Mouse (Mus musculus): ENCODE results near the gene Adamts20. TPM values are rescaled to one million over a fixed set of nuclear protein-coding genes. Genes with fewer than 3 reads are reported as not detected.
"Not testable (repeated sequence)": the region's sequence is repeated elsewhere in the genome, so short reads cannot be mapped to it uniquely, and the experiment has no call there.

The Adamts20 gene
- polyA plus RNA-seq, 1 experiment from 2014 or later = 5.4 TPM

- no peak for ATAC-seq (ENCODE audit: insufficient number of reproducible peaks, insufficient read depth, low FRiP score, low read depth)
- 20% methylated on average over 2 of the region's 2 CpGs for WGBS
- Histone ChIP-seq H3K27ac (ENCODE audit: low read length) (no peak overlapping the region), H3K4me2 (replicated peaks; ENCODE audit: low read depth, low read length) (no peak overlapping the region), H3K36me3 (ENCODE audit: control insufficient read depth, insufficient read depth, low read length) (no peaks in the 10 kb centered on the region), H3K4me1 (ENCODE audit: control insufficient read depth, insufficient read depth, low read length) (no peaks in the 10 kb centered on the region; the same call in 1 of the 2 replicates), H3K9ac (replicated peaks; ENCODE audit: low read depth, low read length) (no peak overlapping the region), H3K4me3 (ENCODE audit: low read depth, low read length) (no peak overlapping the region), H3K9me3 (ENCODE audit: control insufficient read depth, low read depth, low read length) (no peaks in the 10 kb centered on the region), H3K27me3 (ENCODE audit: control insufficient read depth, insufficient read depth, low read length) (no peaks in the 10 kb centered on the region)
These were observed 58.9 kb downstream of the Adamts20 start for GRCm38 (mm10) chr15:94406364-94406763.

DNA sequence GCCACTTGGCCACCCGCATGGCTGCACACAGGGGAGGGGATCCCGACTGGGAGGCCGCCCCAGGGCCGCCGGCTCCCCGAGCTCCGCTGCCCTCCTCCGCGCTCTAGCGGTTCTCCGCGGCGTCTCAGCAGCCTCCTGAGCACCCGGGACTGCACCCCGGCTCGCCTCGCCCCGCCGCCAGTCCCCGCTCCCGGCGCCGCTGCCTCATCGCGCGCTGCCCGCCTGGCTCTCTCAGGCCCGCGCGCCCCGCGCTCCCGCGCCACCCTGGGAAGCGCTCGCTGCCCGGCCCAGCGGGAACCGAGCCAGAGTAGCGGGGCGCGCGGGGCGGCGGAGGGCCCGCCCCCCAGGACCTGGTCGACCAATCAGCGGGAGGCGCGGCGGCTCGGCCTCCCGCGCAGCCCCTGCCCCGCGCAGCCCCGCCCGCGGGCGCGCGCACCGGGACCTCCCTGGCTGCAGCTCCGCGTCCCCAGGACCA lies 61.1 kb downstream of the Adamts20 start:
- peak; percentile 94 for ATAC-seq (ENCODE audit: insufficient number of reproducible peaks, insufficient read depth, low FRiP score, low read depth)
- peak overlapping the region; percentile 90 for H3K4me2 ChIP-seq (replicated peaks; ENCODE audit: low read depth, low read length)
- no peak overlapping the region for H3K27ac ChIP-seq (ENCODE audit: low read length)
- H3K9ac ChIP-seq (replicated peaks; ENCODE audit: low read depth, low read length) = peak overlapping the region; percentile 46; the same call in 1 of the 2 replicates
- under 1% methylated on average over 60 of the region's 65 CpGs for WGBS
- no peaks in the 10 kb centered on the region for H3K9me3 ChIP-seq (ENCODE audit: control insufficient read depth, low read depth, low read length)
- H3K36me3 ChIP-seq (ENCODE audit: control insufficient read depth, insufficient read depth, low read length) = no peaks in the 10 kb centered on the region
- no peaks in the 10 kb centered on the region for H3K27me3 ChIP-seq (ENCODE audit: control insufficient read depth, insufficient read depth, low read length)
- H3K4me3 ChIP-seq (ENCODE audit: low read depth, low read length) = peak overlapping the region; percentile 74
- no peaks in the 10 kb centered on the region; the same call in 1 of the 2 replicates for H3K4me1 ChIP-seq (ENCODE audit: control insufficient read depth, insufficient read depth, low read length)

DNA sequence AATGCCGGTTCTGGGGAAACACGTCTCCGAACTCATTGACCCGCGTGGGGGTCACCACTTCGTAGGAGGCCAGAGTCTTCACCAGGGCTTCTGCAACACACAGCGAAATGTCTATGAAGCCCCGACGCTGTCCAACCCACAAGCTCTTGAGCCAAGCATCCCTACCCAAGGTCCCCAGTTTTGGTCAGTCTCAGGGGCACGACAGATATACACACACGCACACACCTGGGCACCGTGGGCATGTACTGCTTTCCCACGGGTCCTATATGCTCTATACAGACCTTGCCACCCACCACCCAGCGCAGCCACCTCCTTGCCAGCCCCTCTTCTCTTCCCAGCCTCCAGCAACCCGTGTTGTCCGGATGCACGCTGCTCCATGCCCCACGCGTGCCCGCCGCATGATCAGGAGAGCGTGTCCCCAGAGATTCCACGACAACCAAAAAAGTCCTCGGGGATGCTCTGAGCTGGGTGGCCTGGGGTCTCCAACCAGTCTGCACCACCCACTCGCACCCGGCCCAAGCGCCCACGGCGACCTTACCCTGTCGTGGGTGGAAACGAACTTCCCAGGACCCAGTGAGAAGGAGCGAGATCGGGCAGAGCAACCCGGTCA lies 61.7 kb downstream of the Adamts20 start:
- Histone ChIP-seq H3K9me3 (ENCODE audit: control insufficient read depth, low read depth, low read length) (no peaks in the 10 kb centered on the region), H3K9ac (replicated peaks; ENCODE audit: low read depth, low read length) (peak overlapping the region; percentile 46; the same call in 1 of the 2 replicates), H3K4me1 (ENCODE audit: control insufficient read depth, insufficient read depth, low read length) (no peaks in the 10 kb centered on the region; the same call in 1 of the 2 replicates), H3K36me3 (ENCODE audit: control insufficient read depth, insufficient read depth, low read length) (no peaks in the 10 kb centered on the region), H3K4me2 (replicated peaks; ENCODE audit: low read depth, low read length) (peak overlapping the region; percentile 90), H3K27me3 (ENCODE audit: control insufficient read depth, insufficient read depth, low read length) (no peaks in the 10 kb centered on the region), H3K4me3 (ENCODE audit: low read depth, low read length) (peak overlapping the region; percentile 74), H3K27ac (ENCODE audit: low read length) (no peak overlapping the region)
- WGBS = 2% methylated on average over 34 of the region's 34 CpGs
- ATAC-seq (ENCODE audit: insufficient number of reproducible peaks, insufficient read depth, low FRiP score, low read depth) = peak; percentile 25; the same call in 1 of the 2 replicates

DNA sequence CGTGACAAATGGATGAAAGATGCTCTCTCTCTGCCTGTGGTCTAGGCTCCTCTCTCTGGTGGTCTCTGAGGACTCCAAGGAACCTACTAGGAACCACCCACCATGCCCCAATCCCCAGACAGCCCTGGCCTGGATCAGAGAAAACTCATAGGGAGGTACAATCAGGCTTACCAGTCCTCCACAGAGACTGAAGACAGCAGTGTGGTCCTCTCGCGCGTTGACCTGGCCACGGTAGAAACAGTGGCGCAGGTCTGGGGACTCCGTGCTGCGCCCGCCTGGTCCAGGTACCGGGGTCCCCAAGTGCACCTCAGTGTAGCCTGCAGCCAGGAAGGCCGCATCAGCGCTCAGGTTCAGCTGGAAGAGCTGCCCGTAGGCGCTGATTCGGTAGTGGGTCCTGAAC lies 62.2 kb downstream of the Adamts20 start:
- H3K9ac ChIP-seq (replicated peaks; ENCODE audit: low read depth, low read length) = peak overlapping the region; percentile 46; the same call in 1 of the 2 replicates

GRCm38 (mm10) chr15:94392737-94393136 lies 72.5 kb downstream of the Adamts20 start:
- H3K27me3 ChIP-seq (ENCODE audit: control insufficient read depth, insufficient read depth, low read length) = no peaks in the 10 kb centered on the region
- no peak overlapping the region for H3K9ac ChIP-seq (replicated peaks; ENCODE audit: low read depth, low read length)
- H3K36me3 ChIP-seq (ENCODE audit: control insufficient read depth, insufficient read depth, low read length) = no peaks in the 10 kb centered on the region
- WGBS = 89% methylated on average over 7 of the region's 7 CpGs
- H3K4me1 ChIP-seq (ENCODE audit: control insufficient read depth, insufficient read depth, low read length) = no peaks in the 10 kb centered on the region
- ATAC-seq (ENCODE audit: insufficient number of reproducible peaks, insufficient read depth, low FRiP score, low read depth) = no peak
- H3K4me2 ChIP-seq (replicated peaks; ENCODE audit: low read depth, low read length) = no peak overlapping the region
- H3K27ac ChIP-seq (ENCODE audit: low read length) = no peak overlapping the region
- H3K4me3 ChIP-seq (ENCODE audit: low read depth, low read length) = no peak overlapping the region
- no peaks in the 10 kb centered on the region for H3K9me3 ChIP-seq (ENCODE audit: control insufficient read depth, low read depth, low read length)

More for the DNA sequence above, 62.2 kb downstream of the Adamts20 start:
- no peak overlapping the region for H3K27ac ChIP-seq (ENCODE audit: low read length)
- peak overlapping the region; percentile 90 for H3K4me2 ChIP-seq (replicated peaks; ENCODE audit: low read depth, low read length)
- no peaks in the 10 kb centered on the region for H3K27me3 ChIP-seq (ENCODE audit: control insufficient read depth, insufficient read depth, low read length)
- WGBS = 5% methylated on average over 15 of the region's 15 CpGs
- no peaks in the 10 kb centered on the region for H3K36me3 ChIP-seq (ENCODE audit: control insufficient read depth, insufficient read depth, low read length)
- no peaks in the 10 kb centered on the region for H3K9me3 ChIP-seq (ENCODE audit: control insufficient read depth, low read depth, low read length)
- H3K4me1 ChIP-seq (ENCODE audit: control insufficient read depth, insufficient read depth, low read length) = no peaks in the 10 kb centered on the region; the same call in 1 of the 2 replicates
- no peak for ATAC-seq (ENCODE audit: insufficient number of reproducible peaks, insufficient read depth, low FRiP score, low read depth)
- H3K4me3 ChIP-seq (ENCODE audit: low read depth, low read length) = peak overlapping the region; percentile 74

GRCm38 (mm10) chr15:94390127-94390526 lies 75.1 kb downstream of the Adamts20 start:
- 67% methylated on average over 2 of the region's 2 CpGs for WGBS
- H3K27ac ChIP-seq (ENCODE audit: low read length); H3K36me3 ChIP-seq (ENCODE audit: control insufficient read depth, insufficient read depth, low read length); H3K4me1 ChIP-seq (ENCODE audit: control insufficient read depth, insufficient read depth, low read length); H3K4me2 ChIP-seq (replicated peaks; ENCODE audit: low read depth, low read length); H3K27me3 ChIP-seq (ENCODE audit: control insufficient read depth, insufficient read depth, low read length); ATAC-seq (ENCODE audit: insufficient number of reproducible peaks, insufficient read depth, low FRiP score, low read depth); H3K9ac ChIP-seq (replicated peaks; ENCODE audit: low read depth, low read length); H3K9me3 ChIP-seq (ENCODE audit: control insufficient read depth, low read depth, low read length); H3K4me3 ChIP-seq (ENCODE audit: low read depth, low read length): not testable (repeated sequence)

DNA sequence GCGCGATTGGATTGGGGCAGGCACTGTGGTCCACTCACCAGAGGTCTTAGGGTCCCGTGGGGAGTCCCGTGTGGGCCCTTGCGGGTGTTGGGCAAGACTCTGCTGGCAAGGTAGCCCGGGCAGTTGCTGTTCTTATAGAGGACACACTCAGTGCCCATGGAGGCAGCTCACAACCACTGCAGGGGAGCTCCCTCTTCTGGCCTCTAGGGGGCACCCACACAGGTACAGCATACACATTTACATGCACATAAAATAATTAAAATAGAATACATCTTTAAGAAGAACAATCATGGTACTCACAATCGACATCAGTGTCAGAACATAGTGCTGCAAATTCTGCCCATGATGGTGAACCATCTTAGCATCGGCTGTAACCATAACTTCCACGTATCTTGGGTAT lies 85.8 kb downstream of the Adamts20 start:
- Histone ChIP-seq H3K4me3 (ENCODE audit: low read depth, low read length) (no peak overlapping the region), H3K9ac (replicated peaks; ENCODE audit: low read depth, low read length) (no peak overlapping the region), H3K4me1 (ENCODE audit: control insufficient read depth, insufficient read depth, low read length) (no peaks in the 10 kb centered on the region), H3K36me3 (ENCODE audit: control insufficient read depth, insufficient read depth, low read length) (no peaks in the 10 kb centered on the region), H3K27me3 (ENCODE audit: control insufficient read depth, insufficient read depth, low read length) (no peaks in the 10 kb centered on the region), H3K4me2 (replicated peaks; ENCODE audit: low read depth, low read length) (no peak overlapping the region), H3K9me3 (ENCODE audit: control insufficient read depth, low read depth, low read length) (no peaks in the 10 kb centered on the region), H3K27ac (ENCODE audit: low read length) (no peak overlapping the region)
- 95% methylated on average over 7 of the region's 9 CpGs for WGBS
- no peak for ATAC-seq (ENCODE audit: insufficient number of reproducible peaks, insufficient read depth, low FRiP score, low read depth)

DNA sequence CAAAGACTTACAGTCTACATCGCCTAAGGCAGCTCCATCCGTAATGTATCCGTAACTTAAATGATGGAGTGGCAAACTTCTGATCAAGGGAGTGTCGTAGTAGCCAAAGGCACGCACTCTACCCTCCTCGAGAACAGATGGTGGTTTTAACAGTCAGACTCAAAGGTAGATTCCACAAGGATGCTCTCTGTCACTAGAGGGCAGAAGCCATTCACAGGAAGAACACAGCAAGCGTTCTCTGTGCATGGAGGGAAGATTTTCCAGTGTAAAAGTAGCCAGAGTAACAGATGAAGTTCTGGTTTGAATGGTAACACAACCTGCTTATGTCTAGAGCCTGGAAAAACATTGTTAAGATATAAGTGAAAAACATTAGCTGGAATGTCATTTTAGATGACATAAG lies 92.7 kb downstream of the Adamts20 start:
- no peaks in the 10 kb centered on the region for H3K9me3 ChIP-seq (ENCODE audit: control insufficient read depth, low read depth, low read length)
- H3K4me2 ChIP-seq (replicated peaks; ENCODE audit: low read depth, low read length) = no peak overlapping the region
- ATAC-seq (ENCODE audit: insufficient number of reproducible peaks, insufficient read depth, low FRiP score, low read depth) = no peak
- H3K4me1 ChIP-seq (ENCODE audit: control insufficient read depth, insufficient read depth, low read length) = no peaks in the 10 kb centered on the region
- H3K36me3 ChIP-seq (ENCODE audit: control insufficient read depth, insufficient read depth, low read length) = no peaks in the 10 kb centered on the region
- H3K4me3 ChIP-seq (ENCODE audit: low read depth, low read length) = no peak overlapping the region
- no peak overlapping the region for H3K9ac ChIP-seq (replicated peaks; ENCODE audit: low read depth, low read length)
- WGBS = 78% methylated on average over 7 of the region's 7 CpGs
- no peak overlapping the region for H3K27ac ChIP-seq (ENCODE audit: low read length)
- H3K27me3 ChIP-seq (ENCODE audit: control insufficient read depth, insufficient read depth, low read length) = no peaks in the 10 kb centered on the region
